9 mouse cellular contexts compared by ENCODE assay signal in genomic region chr5:122265187-122265586, GRCm38 (mm10). TPM values are rescaled to one million over a fixed set of nuclear protein-coding genes. Genes with fewer than 3 reads are reported as not detected.
DNase-seq lines count a peak whose midpoint lies in the region; ATAC-seq and TF ChIP-seq lines count a peak whose summit lies in the region.
"Had no signal": no experiment of that assay in that cellular context is flagged by ENCODE, and none has a peak within 500 bp of the region (broad histone marks: within the 10 kb centered on the region; RNA-seq: fewer than 3 reads in every experiment).

No protein-coding gene starts in this region.

- peak; percentile 23; the same call in 1 of the 2 replicates for ATAC-seq in erythroid progenitor cell, adult 5-6 weeks (replicated peaks; ENCODE audit: low FRiP score, poor library complexity, severe bottlenecking)

- H3K4me2 ChIP-seq in CH12.LX (ENCODE audit: insufficient read depth, low read depth, poor library complexity, severe bottlenecking) = no peak overlapping the region

- H3K4me3 ChIP-seq in left cerebral cortex, adult 2 months = no peak overlapping the region
- no peak overlapping the region for H3K4me3 ChIP-seq in CH12.LX (replicated peaks in 1 of 3; ENCODE audit: low read depth in 2 of 3, low read length in 2 of 3, poor library complexity in 1 of 3)

- TF ChIP-seq POLR2A in CH12.LX (IDR thresholded peaks at IDR 0.05; ENCODE audit: low read depth, low read length) = no peak

- 0 out of 2 replicates have a peak overlapping the region, but pooled peaks have one; percentile 3 for H3K9ac ChIP-seq in CH12.LX (ENCODE audit: insufficient read depth, low read depth)
- H3K9ac ChIP-seq: heart, embryonic 15.5 days had no signal

- H3K36me3 ChIP-seq in CH12.LX (replicated peaks in 1 of 2; ENCODE audit: control insufficient read depth in 1 of 2, insufficient read depth in 1 of 2, low read length in 1 of 2) = peaks cover 5 to 10% of the 10 kb centered on the region in 2 experiments
- H3K36me3 ChIP-seq: heart, embryonic 15.5 days had no signal

- dilution Hi-C loops in CH12.LX (cut with MboI; ENCODE audit: extremely low pct_ligation_motif_present, extremely low pct_unique_long_range_greater_than_20kb, low sequenced_read_pairs) = no loop called here

- H3K79me2 ChIP-seq in CH12.LX (replicated peaks; ENCODE audit: control insufficient read depth, extremely low read depth, insufficient read depth, poor library complexity, severe bottlenecking) = no peaks in the 10 kb centered on the region

- H3K4me1 ChIP-seq in CH12.LX (ENCODE audit: control insufficient read depth in 1 of 2, insufficient read depth in 2 of 2) = peaks cover 5 to 47% of the 10 kb centered on the region in 2 experiments; a peak in 2 of 4 replicates

- H3K27ac ChIP-seq in left cerebral cortex, adult 2 months = no peak overlapping the region
- H3K27ac ChIP-seq in CH12.LX (ENCODE audit: insufficient read depth, low read depth) = no peak overlapping the region
- H3K27ac ChIP-seq: heart, embryonic 15.5 days had no signal

- in situ Hi-C loops in CH12.LX (cut with MboI; ENCODE audit: low pct_ligation_motif_present, low pct_unique_long_range_greater_than_20kb, low sequenced_read_pairs) = loop anchor here (25.0 kb wide), 1 partner anchor 128 kb away; the partner anchor contains the start of gene Ccdc63

- peak; percentile 25 for TF ChIP-seq CTCF in left cerebral cortex, adult 2 months (IDR thresholded peaks at IDR 0.05)
- TF ChIP-seq CTCF in CH12.LX (conservative IDR thresholded peaks at IDR 0.05 in 1 of 2, IDR thresholded peaks at IDR 0.05 in 1 of 2; ENCODE audit: low read depth in 2 of 2, low read length in 2 of 2) = peak in 1 of 2 experiments; percentile 75; a peak in 2 of 4 replicates

- TF ChIP-seq EP300 in CH12.LX (IDR thresholded peaks at IDR 0.05; ENCODE audit: low read length) = no peak

- no peaks in the 10 kb centered on the region for H3K27me3 ChIP-seq in CH12.LX (replicated peaks)
- H3K27me3 ChIP-seq: heart, embryonic 15.5 days had no signal

- intact Hi-C loops in left cerebral cortex, adult 2 months (cut with DNase I) = loop anchor here (5.0 kb wide), 2 partner anchors 62 to 127 kb away; partner anchors contain the start of gene Arpc3
- intact Hi-C loops in left cerebral cortex, postnatal 4 days (cut with DNase I) = no loop called here

- no peaks in the 10 kb centered on the region for H3K9me3 ChIP-seq in CH12.LX (replicated peaks; ENCODE audit: low read length)
- H3K9me3 ChIP-seq: heart, embryonic 15.5 days had no signal

- DNase-seq in left cerebral cortex, adult 2 months (ENCODE audit: extremely low spot score in 1 of 2, low spot score in 2 of 2) = no peak
- no peak for DNase-seq in left cerebral cortex, postnatal 4 days
- DNase-seq in 416B (ENCODE audit: low read depth) (peak; percentile 82), CH12.LX (ENCODE audit: extremely low read depth) (no peak)
- DNase-seq in frontal cortex, adult 2 months (ENCODE audit: extremely low spot score in 1 of 2, low spot score in 1 of 2) = no peak
- DNase-seq in adrenal gland, adult 18-20 months (ENCODE audit: low spot score in 2 of 2) = no peak
- DNase-seq in Muller cell, postnatal 12 days (ENCODE audit: inconsistent ontology term) = no peak

- peak; percentile 57 for TF ChIP-seq RAD21 in CH12.LX (IDR thresholded peaks at IDR 0.05; ENCODE audit: low read depth, low read length)

TF ChIP-seq in CH12.LX, 34 proteins besides CTCF, POLR2A, EP300 and RAD21:
- TF ChIP-seq BHLHE40 (IDR thresholded peaks at IDR 0.05; ENCODE audit: low read depth, low read length) = 0 out of 2 replicates have a peak, but pooled peaks have one; percentile 11
- 0 out of 2 replicates have a peak, but pooled peaks have one; percentile 35 for TF ChIP-seq MAX (IDR thresholded peaks at IDR 0.05; ENCODE audit: low read length)
- TF ChIP-seq MAZ (IDR thresholded peaks at IDR 0.05; ENCODE audit: low read depth, low read length) = 0 out of 2 replicates have a peak, but pooled peaks have one; percentile 29
- TF ChIP-seq SMC3 (IDR thresholded peaks at IDR 0.05; ENCODE audit: low read depth, low read length) = peak; percentile 57
- TF ChIP-seq JUN (IDR thresholded peaks at IDR 0.05; ENCODE audit: insufficient read depth, low read depth, low read length) = no peak

RNA-seq across cellular contexts. Expression of gene Tctn1, which starts 0.9 kb away (rescaled TPM):
- 10 to 100 TPM; 13.5 to 13.7 TPM for total RNA-seq in left cerebral cortex, adult 2 months (2021)
- 10 to 100 TPM; 16.4 to 17.8 TPM for total RNA-seq in left cerebral cortex, postnatal 4 days (2021)
- total RNA-seq in CH12.LX (2012; rRNA removed) (7.6 and 8.8 TPM in 2 replicates), CH12.LX (2014; rRNA removed) (2.6 and 2.9 TPM in 2 replicates)
- polyA plus RNA-seq in CH12.LX (2012; ENCODE audit: insufficient read length, low read depth) = 3.7 and 4.4 TPM in 2 replicates
- total RNA-seq in erythroid progenitor cell, adult 5-6 weeks (2015; ENCODE audit: low replicate concordance) = 16.2 and 19.7 TPM in 2 replicates
- 8.7 and 39.3 TPM in 2 replicates for total RNA-seq in erythroid progenitor cell, adult 5-6 weeks (2017; ENCODE audit: low replicate concordance)
- polyA plus RNA-seq in frontal cortex, adult 2 months (2012; rRNA removed) = 39.5 and 46.5 TPM in 2 replicates
- 10 to 100 TPM; 10.6 to 11.8 TPM for total RNA-seq in adrenal gland, adult 18-20 months (2021)

RNA-seq across cellular contexts. Expression of gene Pptc7, which starts 19.0 kb away (rescaled TPM):
- total RNA-seq in left cerebral cortex, adult 2 months (2021) = 10 to 100 TPM; 41.2 to 42.5 TPM
- 10 to 100 TPM; 17.1 to 18.5 TPM for total RNA-seq in left cerebral cortex, postnatal 4 days (2021)
- total RNA-seq in CH12.LX (2012; rRNA removed) = 17.1 and 19.9 TPM in 2 replicates
- 25.6 and 25.9 TPM in 2 replicates for total RNA-seq in CH12.LX (2014; rRNA removed)
- polyA plus RNA-seq in CH12.LX (2012; ENCODE audit: insufficient read length, low read depth) = 22.2 and 23.6 TPM in 2 replicates
- total RNA-seq in erythroid progenitor cell, adult 5-6 weeks (2015; ENCODE audit: low replicate concordance) = 0.72 and 2.5 TPM in 2 replicates
- total RNA-seq in erythroid progenitor cell, adult 5-6 weeks (2017; ENCODE audit: low replicate concordance) = 5.8 and 6.2 TPM in 2 replicates
- 30.5 and 31.4 TPM in 2 replicates for polyA plus RNA-seq in frontal cortex, adult 2 months (2012; rRNA removed)
- total RNA-seq in adrenal gland, adult 18-20 months (2021) = 10 to 100 TPM; 56.1 to 70.7 TPM

RNA-seq across cellular contexts. Expression of gene Hvcn1, which starts 58.6 kb away (rescaled TPM):
- 1 to 10 TPM; 2.1 to 2.2 TPM for total RNA-seq in left cerebral cortex, adult 2 months (2021)
- 1 to 10 TPM in 1 of 2 experiments, under 1 TPM in 1; 0.84 to 1.2 TPM for total RNA-seq in left cerebral cortex, postnatal 4 days (2021)
- total RNA-seq in CH12.LX (2012; rRNA removed) (156 and 167 TPM in 2 replicates), CH12.LX (2014; rRNA removed) (132 and 143 TPM in 2 replicates)
- polyA plus RNA-seq in CH12.LX (2012; ENCODE audit: insufficient read length, low read depth) = 145 and 159 TPM in 2 replicates
- 24.9 and 29.8 TPM in 2 replicates for total RNA-seq in erythroid progenitor cell, adult 5-6 weeks (2015; ENCODE audit: low replicate concordance)
- 15.7 and 17.3 TPM in 2 replicates for total RNA-seq in erythroid progenitor cell, adult 5-6 weeks (2017; ENCODE audit: low replicate concordance)
- polyA plus RNA-seq in frontal cortex, adult 2 months (2012; rRNA removed) = 3.4 and 5.9 TPM in 2 replicates
- 1 to 10 TPM; 1.8 to 8.5 TPM for total RNA-seq in adrenal gland, adult 18-20 months (2021)

Comparison
In these comparisons a context has a peak if more than half of its experiments do, and no peak if none do; other contexts are left out.
1. RNA of gene Hvcn1, which starts 58.6 kb away (total RNA-seq): 132 to 167 TPM in CH12.LX; 15.7 to 29.8 TPM in erythroid progenitor cell, adult 5-6 weeks, 1.8 to 8.5 TPM in adrenal gland, adult 18-20 months, 2.1 to 2.2 TPM in left cerebral cortex, adult 2 months and 0.84 to 1.2 TPM in left cerebral cortex, postnatal 4 days; every median in the first group is over 4 times any median in the second.